Comparison of ENCODE assay signal across 14 mouse cellular contexts in genomic region chr1:93678386-93678785, GRCm38 (mm10). TPM values are rescaled to one million over a fixed set of nuclear protein-coding genes. Genes with fewer than 3 reads are reported as not detected.
A peak's percentile ranks its signal among the peaks of the same experiment; 100 is the strongest.
DNase-seq lines count a peak whose midpoint lies in the region; TF ChIP-seq lines count a peak whose summit lies in the region.
"Had no signal": no experiment of that assay in that cellular context is flagged by ENCODE, and none has a peak within 500 bp of the region (broad histone marks: within the 10 kb centered on the region; RNA-seq: fewer than 3 reads in every experiment).

No protein-coding gene starts in this region.

- peak; percentile 34 to 47 for DNase-seq in kidney, postnatal 25 days
- DNase-seq in kidney, adult 11 months = no peak
- DNase-seq in NIH3T3 (ENCODE audit: low read depth) = peak; percentile 97
- peak; percentile 71 for DNase-seq in gastrocnemius, adult 2 months
- peak; percentile 65 for DNase-seq in heart, postnatal 4 days
- DNase-seq in cerebellum, postnatal 25 days = no peak
- DNase-seq in embryo, embryonic 11 days = no peak
- no peak for DNase-seq in layer of hippocampus, adult 11-12 months (ENCODE audit: low spot score)
- DNase-seq: thymus, postnatal 25 days had no signal

- no peak overlapping the region for H3K4me3 ChIP-seq in gastrocnemius, adult 2 months
- H3K4me3 ChIP-seq: forebrain, embryonic 10.5 days; hindbrain, embryonic 13.5 days; megakaryocyte, embryonic 14.5 days; neural tube, embryonic 13.5 days had no signal

- intact Hi-C loops in gastrocnemius, adult 2 months (cut with DNase I) = no loop called here

- H3K27ac ChIP-seq in gastrocnemius, adult 2 months = no peak overlapping the region
- H3K27ac ChIP-seq: forebrain, embryonic 10.5 days; hindbrain, embryonic 13.5 days; neural tube, embryonic 13.5 days had no signal

- no peak for TF ChIP-seq CTCF in gastrocnemius, adult 2 months (IDR thresholded peaks at IDR 0.05)

RNA-seq across cellular contexts. Expression of gene Bok, which starts 7.1 kb away (rescaled TPM):
- total RNA-seq in gastrocnemius, adult 2 months (2021) = 1 to 10 TPM in 1 of 2 experiments, under 1 TPM in 1; 0.59 to 1.1 TPM
- total RNA-seq in heart, postnatal 4 days (2021) = 10 to 100 TPM; 16.6 to 16.9 TPM
- total RNA-seq: G1E had no signal

RNA-seq across cellular contexts. Expression of gene Stk25, which starts 19.9 kb away (rescaled TPM):
- 10 to 100 TPM; 90.1 to 90.5 TPM for total RNA-seq in gastrocnemius, adult 2 months (2021)
- total RNA-seq in heart, postnatal 4 days (2021) = 100 to 1,000 TPM; 120 to 133 TPM

Comparison
In these comparisons a context has a peak if more than half of its experiments do, and no peak if none do; other contexts are left out.
1. DNase-seq: peak in kidney, postnatal 25 days (2 of 2), NIH3T3 (single experiment), gastrocnemius, adult 2 months (single experiment) and heart, postnatal 4 days (single experiment); none in kidney, adult 11 months (single experiment), cerebellum, postnatal 25 days (0 of 2), embryo, embryonic 11 days (single experiment) and layer of hippocampus, adult 11-12 months (single experiment).
2. RNA of gene Bok, which starts 7.1 kb away (total RNA-seq): 16.6 to 16.9 TPM in heart, postnatal 4 days; 0.59 to 1.1 TPM in gastrocnemius, adult 2 months; every median in the first group is over 4 times any median in the second.